Mouse (Mus musculus) intestine, embryonic 16.5 days (tissue): ENCODE data around the gene Cdh8. TPM values are rescaled to one million over a fixed set of nuclear protein-coding genes. Genes with fewer than 3 reads are reported as not detected.

ENCODE experiments used
- ATAC-seq: fragments of 200-750 bp; cut with Nextera tagmentation; 2 replicates; pipeline ENCODE4 v1.8.0; 2017; ENCODE audit warnings: moderate TSS enrichment, moderate library complexity
- H3K27ac ChIP-seq: fragments of 300-500 bp; sonication (generic); 2 replicates; pipeline ENCODE4 v1.5.1; 2014; ENCODE audit warnings: mild to moderate bottlenecking, low read length
- H3K27me3 ChIP-seq: fragments of 300-500 bp; sonication (generic); replicated peaks from 2 replicates; pipeline ENCODE4 v1.6.1; 2014; ENCODE audit warnings: low read length, control low read depth, mixed read lengths; ENCODE audit not compliant: control insufficient read depth, insufficient read depth
- H3K36me3 ChIP-seq: fragments of 300-500 bp; sonication (generic); 2 replicates; pipeline ENCODE4 v1.6.1; 2014; ENCODE audit warnings: low read length, control low read depth; ENCODE audit not compliant: control insufficient read depth, insufficient read depth
- H3K4me1 ChIP-seq: fragments of 300-500 bp; sonication (generic); 2 replicates; pipeline ENCODE4 v1.6.1; 2014; ENCODE audit warnings: low read length, control low read depth, mixed read lengths; ENCODE audit not compliant: control insufficient read depth, insufficient read depth
- H3K4me2 ChIP-seq: fragments of 300-500 bp; sonication (generic); 2 replicates; pipeline ENCODE4 v1.6.1; 2014; ENCODE audit warnings: low read depth, low read length, control low read depth
- H3K4me3 ChIP-seq: fragments of 300-500 bp; sonication (generic); 2 replicates; pipeline ENCODE4 v1.5.1; 2014; ENCODE audit warnings: mild to moderate bottlenecking, low read length
- H3K9ac ChIP-seq: fragments of 300-500 bp; sonication (generic); 2 replicates; pipeline ENCODE4 v1.6.1; 2014; ENCODE audit warnings: low read depth, low read length
- H3K9me3 ChIP-seq: fragments of 300-500 bp; sonication (generic); 2 replicates; pipeline ENCODE4 v1.6.1; 2016; ENCODE audit warnings: low read length, control low read depth; ENCODE audit not compliant: control insufficient read depth
- WGBS: fragments of 180-500 bp; shearing (Covaris S2); extraction: QIAGEN DNeasy Blood & Tissue Kit; methylation state at CpG from one replicate; pipeline ENCODE4 v1.1.7; 2014; 5-methylcytosine and 5-hydroxymethylcytosine counted together
- polyA plus RNA-seq: library from polyadenylated mRNA; unstranded; fragments of >200 nt; fragmentation: Nextera tagmentation; extraction: Ambion mirVana; gene quantifications from 2 replicates; pipeline ENCODE4 v1.2.1, GENCODE M21; 2015

Gene Cdh8
- polyA plus RNA-seq, 1 experiment from 2014 or later = 0.99 TPM

GRCm38 (mm10) chr8:99327559-99327958 lies 88.7 kb downstream of the Cdh8 start:
- Histone ChIP-seq H3K36me3 (no peaks in the 10 kb centered on the region), H3K4me1 (no peaks in the 10 kb centered on the region), H3K27me3 (no peaks in the 10 kb centered on the region), H3K27ac (no peak overlapping the region), H3K4me2 (no peak overlapping the region), H3K9ac (no peak overlapping the region), H3K4me3 (no peak overlapping the region), H3K9me3 (no peaks in the 10 kb centered on the region)
- ATAC-seq = no peak
- 66% methylated on average over 5 of the region's 5 CpGs for WGBS

GRCm38 (mm10) chr8:99314561-99314960 lies 101.7 kb downstream of the Cdh8 start:
- Histone ChIP-seq H3K4me3 (no peak overlapping the region), H3K9me3 (no peaks in the 10 kb centered on the region), H3K36me3 (no peaks in the 10 kb centered on the region), H3K27ac (no peak overlapping the region), H3K4me2 (no peak overlapping the region), H3K4me1 (no peaks in the 10 kb centered on the region), H3K27me3 (no peaks in the 10 kb centered on the region), H3K9ac (no peak overlapping the region)
- ATAC-seq = no peak
- 67% methylated on average over 2 of the region's 2 CpGs for WGBS

- H3K4me3 ChIP-seq = no peak overlapping the region
- no peaks in the 10 kb centered on the region for H3K27me3 ChIP-seq
- H3K9me3 ChIP-seq = no peaks in the 10 kb centered on the region
- H3K27ac ChIP-seq = no peak overlapping the region
- no peaks in the 10 kb centered on the region for H3K4me1 ChIP-seq
- ATAC-seq = no peak
- H3K9ac ChIP-seq = no peak overlapping the region
- WGBS = 83% methylated on average over 4 of the region's 4 CpGs
- no peaks in the 10 kb centered on the region for H3K36me3 ChIP-seq
- no peak overlapping the region for H3K4me2 ChIP-seq
Measured at GRCm38 (mm10) chr8:99304184-99304583, 112.1 kb downstream of the Cdh8 start.

GRCm38 (mm10) chr8:99290201-99290600 lies 126.1 kb downstream of the Cdh8 start:
- Histone ChIP-seq H3K4me3 (no peak overlapping the region), H3K4me2 (no peak overlapping the region), H3K27me3 (no peaks in the 10 kb centered on the region), H3K9me3 (no peaks in the 10 kb centered on the region), H3K4me1 (no peaks in the 10 kb centered on the region), H3K27ac (no peak overlapping the region), H3K9ac (no peak overlapping the region), H3K36me3 (no peaks in the 10 kb centered on the region)
- WGBS = 83% methylated on average over 1 of the region's 1 CpGs
- no peak for ATAC-seq

GRCm38 (mm10) chr8:99285103-99285502 lies 131.2 kb downstream of the Cdh8 start:
- Histone ChIP-seq H3K9me3 (no peaks in the 10 kb centered on the region), H3K4me2 (no peak overlapping the region), H3K4me1 (no peaks in the 10 kb centered on the region), H3K27me3 (no peaks in the 10 kb centered on the region), H3K36me3 (no peaks in the 10 kb centered on the region), H3K9ac (no peak overlapping the region), H3K27ac (no peak overlapping the region), H3K4me3 (no peak overlapping the region)
- WGBS = 82% methylated on average over 1 of the region's 1 CpGs
- no peak for ATAC-seq

GRCm38 (mm10) chr8:99280375-99280774 lies 135.9 kb downstream of the Cdh8 start:
- H3K4me2 ChIP-seq = no peak overlapping the region
- no peaks in the 10 kb centered on the region for H3K36me3 ChIP-seq
- no peaks in the 10 kb centered on the region for H3K27me3 ChIP-seq
- H3K27ac ChIP-seq = no peak overlapping the region
- H3K9ac ChIP-seq = no peak overlapping the region
- no peak overlapping the region for H3K4me3 ChIP-seq
- H3K9me3 ChIP-seq = no peaks in the 10 kb centered on the region
- H3K4me1 ChIP-seq = no peaks in the 10 kb centered on the region
- ATAC-seq = no peak

GRCm38 (mm10) chr8:99267133-99267532 lies 149.1 kb downstream of the Cdh8 start:
- H3K27me3 ChIP-seq = no peaks in the 10 kb centered on the region
- no peak overlapping the region for H3K9ac ChIP-seq
- ATAC-seq = no peak
- no peak overlapping the region for H3K27ac ChIP-seq
- 69% methylated on average over 3 of the region's 3 CpGs for WGBS
- H3K4me2 ChIP-seq = no peak overlapping the region
- no peak overlapping the region for H3K4me3 ChIP-seq
- H3K36me3 ChIP-seq = no peaks in the 10 kb centered on the region
- H3K4me1 ChIP-seq = no peaks in the 10 kb centered on the region
- no peaks in the 10 kb centered on the region for H3K9me3 ChIP-seq

- Histone ChIP-seq H3K4me1 (no peaks in the 10 kb centered on the region), H3K36me3 (no peaks in the 10 kb centered on the region), H3K27me3 (no peaks in the 10 kb centered on the region), H3K4me2 (no peak overlapping the region), H3K9me3 (no peaks in the 10 kb centered on the region), H3K9ac (no peak overlapping the region), H3K27ac (no peak overlapping the region), H3K4me3 (no peak overlapping the region)
- ATAC-seq = no peak
- 77% methylated on average over 4 of the region's 4 CpGs for WGBS
Measured at GRCm38 (mm10) chr8:99234372-99234771, 181.9 kb downstream of the Cdh8 start.

GRCm38 (mm10) chr8:99223697-99224096 lies 192.6 kb downstream of the Cdh8 start:
- Histone ChIP-seq H3K4me1 (no peaks in the 10 kb centered on the region), H3K4me2 (no peak overlapping the region), H3K4me3 (no peak overlapping the region), H3K9me3 (no peaks in the 10 kb centered on the region), H3K36me3 (no peaks in the 10 kb centered on the region), H3K9ac (no peak overlapping the region), H3K27ac (no peak overlapping the region), H3K27me3 (no peaks in the 10 kb centered on the region)
- 59% methylated on average over 6 of the region's 6 CpGs for WGBS
- ATAC-seq = no peak

- Histone ChIP-seq H3K4me2 (no peak overlapping the region), H3K9me3 (no peaks in the 10 kb centered on the region), H3K4me1 (no peaks in the 10 kb centered on the region), H3K27me3 (no peaks in the 10 kb centered on the region), H3K4me3 (no peak overlapping the region), H3K27ac (no peak overlapping the region), H3K36me3 (no peaks in the 10 kb centered on the region), H3K9ac (no peak overlapping the region)
- no peak for ATAC-seq
- WGBS = 86% methylated on average over 7 of the region's 7 CpGs
Measured at GRCm38 (mm10) chr8:99205194-99205593, 211.1 kb downstream of the Cdh8 start.
